Mouse (Mus musculus) embryo, embryonic 10.5 days (tissue): ENCODE results near the gene H2-M5.
"Not testable (repeated sequence)": the region's sequence is repeated elsewhere in the genome, so short reads cannot be mapped to it uniquely, and the experiment has no call there.

Experiments used
- DNase-seq: peaks from one replicate; pipeline ENCODE4 v3.0.0-alpha.2; 2015; ENCODE audit warnings: low spot score

H2-M5 gene

DNA sequence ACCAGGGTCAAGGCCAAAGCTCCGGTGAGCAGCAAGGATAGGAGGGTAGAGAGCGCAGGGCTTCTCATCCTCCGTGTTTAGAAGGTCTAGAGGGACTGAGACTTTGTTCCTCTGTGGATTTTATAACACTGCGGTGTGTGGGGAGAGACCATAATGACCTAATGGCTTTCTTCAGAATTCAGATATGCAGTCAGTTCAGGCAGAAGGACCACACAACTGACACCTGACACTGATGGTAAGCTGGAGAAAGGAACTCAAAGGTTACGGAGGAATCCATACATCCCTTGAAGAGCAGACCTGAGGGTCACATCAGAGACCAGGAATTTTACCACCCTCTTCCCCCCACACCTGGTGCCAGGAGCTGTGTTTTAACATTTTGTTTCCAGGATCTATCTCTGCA is at the start of gene H2-M5:
Gene H2-M5 (minus strand): TSS at position 101 of the 400 bp plus-strand sequence.
- DNase-seq = no peak

DNA sequence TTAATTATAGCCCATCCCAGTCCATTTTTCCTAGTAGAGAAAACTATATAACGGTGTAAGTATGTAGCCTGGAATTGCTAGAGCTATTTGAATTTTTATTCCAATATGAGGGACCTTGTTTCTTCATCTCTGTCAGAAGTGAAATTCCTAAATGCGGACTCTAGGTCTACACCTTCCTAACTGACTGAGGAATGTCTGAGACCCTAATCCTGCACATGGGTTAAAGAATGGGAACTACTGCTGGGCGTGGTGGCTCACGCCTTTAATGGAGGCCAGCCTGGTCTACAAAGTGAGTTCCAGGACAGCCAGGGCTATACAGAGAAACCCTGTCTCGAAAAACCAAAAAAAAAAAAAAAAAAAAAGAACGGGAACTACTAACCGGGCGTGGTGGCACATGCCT is 39.8 kb upstream of the H2-M5 start:
- DNase-seq = no peak

DNA sequence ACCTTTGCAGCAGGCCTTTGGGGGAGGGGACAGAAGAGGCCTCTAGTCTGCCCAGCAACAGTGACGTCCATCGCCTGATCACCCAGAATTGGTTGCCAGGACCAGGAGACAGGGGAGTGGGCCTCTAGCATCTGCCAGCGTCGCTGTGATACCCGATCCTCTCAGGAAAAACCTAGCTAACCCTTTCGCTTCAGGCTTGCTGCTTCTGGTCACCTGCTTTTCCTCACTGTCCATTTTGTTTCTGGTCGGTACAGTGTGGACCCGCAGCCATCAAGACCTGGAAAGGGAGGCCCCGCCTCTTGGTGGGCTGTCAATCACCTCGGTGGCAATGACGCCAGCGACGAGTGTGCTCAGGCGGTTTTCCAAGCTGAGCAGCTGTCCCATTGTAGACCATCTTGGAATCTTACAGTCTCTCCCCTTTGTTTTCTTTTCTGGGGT is 39.4 kb upstream of the H2-M5 start:
- DNase-seq = peak; percentile 99

DNA sequence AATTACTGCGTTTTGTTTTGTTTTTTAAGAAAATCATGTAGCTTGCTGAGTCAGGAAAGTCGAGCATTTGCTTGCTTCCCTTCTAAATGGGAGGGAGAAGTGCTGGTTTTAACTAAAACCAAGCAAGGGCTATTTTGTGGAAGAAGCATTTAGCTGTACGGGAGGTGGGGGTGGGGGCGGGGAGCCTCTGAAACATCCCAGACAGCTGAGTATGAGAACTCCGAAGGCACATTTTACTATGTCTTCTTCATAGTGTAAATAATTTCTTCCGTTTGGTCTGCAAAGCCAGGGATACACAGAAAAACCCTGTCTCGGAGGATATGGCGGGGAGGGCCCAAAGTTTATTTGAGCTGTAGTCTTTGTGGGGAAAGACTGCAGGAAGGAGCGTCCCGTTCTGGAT is 38.9 kb upstream of the H2-M5 start:
- DNase-seq = no peak

DNA sequence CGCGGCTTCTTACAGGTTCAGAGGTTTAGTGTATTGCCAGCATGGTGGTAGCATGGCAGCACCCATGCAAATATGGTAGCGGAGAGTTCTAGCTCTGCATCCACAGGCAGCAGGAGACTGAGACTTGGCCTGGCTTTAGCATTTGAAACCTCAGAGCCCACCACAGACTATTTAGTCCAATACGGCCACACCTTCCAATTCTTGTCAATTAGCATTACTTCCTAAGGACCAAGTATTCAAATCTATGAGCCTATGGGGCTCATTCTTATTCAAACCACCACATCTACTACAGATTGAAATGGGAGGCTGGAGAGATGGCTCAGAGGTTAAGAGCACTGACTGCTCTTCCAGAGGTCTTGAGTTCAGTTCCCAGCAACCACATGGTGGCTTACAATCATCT is 38.1 kb upstream of the H2-M5 start:
- DNase-seq = no peak

DNA sequence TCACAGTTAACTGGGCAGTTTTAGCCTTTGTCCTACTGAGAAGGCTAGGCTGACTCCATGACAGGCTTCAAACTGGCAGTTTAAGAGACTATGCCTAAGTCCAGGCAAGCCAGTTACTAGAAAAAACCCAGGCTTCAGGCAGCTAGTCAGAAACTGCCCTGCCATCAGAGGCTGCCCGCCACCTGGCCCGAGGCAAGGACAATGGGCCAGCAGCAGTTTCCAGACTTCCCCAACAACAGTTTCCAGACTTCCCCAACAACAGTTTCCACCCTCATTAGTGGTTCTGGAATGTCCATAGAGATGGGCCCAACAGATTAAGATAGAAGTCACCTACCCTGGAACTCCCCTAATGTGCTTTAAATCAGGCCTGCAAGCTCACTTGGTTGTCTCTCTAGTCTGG is 37.1 kb upstream of the H2-M5 start:
- DNase-seq = no peak

DNA sequence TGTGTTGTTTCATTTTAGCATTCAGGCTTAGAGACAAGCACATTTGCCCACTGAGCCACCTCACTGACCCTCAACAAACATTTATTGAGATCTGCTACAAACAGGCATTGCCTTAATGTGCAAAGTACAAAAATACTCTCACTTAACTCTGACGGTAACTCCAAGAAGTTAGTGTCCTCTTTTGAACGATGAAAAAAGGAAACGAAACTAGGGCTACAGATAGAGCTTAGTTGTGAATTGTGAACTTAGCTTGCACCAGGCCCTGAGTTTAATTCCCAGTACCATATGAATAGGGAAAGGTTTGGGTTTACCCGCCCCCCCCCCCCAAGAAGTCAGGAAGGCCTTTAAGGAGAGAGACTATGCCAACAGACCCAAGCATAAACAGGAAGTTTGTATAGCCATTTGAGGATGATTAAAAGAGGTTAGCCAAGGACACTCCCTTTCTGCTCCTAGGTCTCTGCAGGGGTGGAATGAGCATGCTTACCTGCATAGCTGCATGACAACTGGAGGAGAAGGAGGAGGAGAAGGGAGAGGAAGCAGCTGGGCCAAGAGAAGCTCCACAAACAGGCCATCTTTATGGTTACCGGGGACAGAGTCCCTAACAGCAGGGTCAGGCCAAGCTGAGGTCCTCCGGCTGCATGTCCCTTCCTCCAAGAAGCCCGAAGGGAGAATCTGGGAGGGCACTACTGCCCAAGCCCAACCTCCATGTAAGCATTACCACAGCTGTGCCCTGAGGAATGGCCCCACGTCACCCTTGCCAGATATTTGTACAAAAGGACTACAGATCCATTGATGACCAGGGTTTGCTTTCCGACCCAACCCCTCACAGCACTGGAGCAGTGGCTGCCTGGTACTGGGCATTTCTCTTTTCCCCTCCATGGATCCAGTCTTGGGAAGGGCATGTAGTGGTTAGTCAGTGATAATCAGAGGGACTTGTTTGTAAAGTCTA is 33.6 kb upstream of the H2-M5 start, which contains the start of gene Mog:
Gene Mog (minus strand): TSS at position 771 of the 949 bp plus-strand sequence.
- no peak for DNase-seq

DNA sequence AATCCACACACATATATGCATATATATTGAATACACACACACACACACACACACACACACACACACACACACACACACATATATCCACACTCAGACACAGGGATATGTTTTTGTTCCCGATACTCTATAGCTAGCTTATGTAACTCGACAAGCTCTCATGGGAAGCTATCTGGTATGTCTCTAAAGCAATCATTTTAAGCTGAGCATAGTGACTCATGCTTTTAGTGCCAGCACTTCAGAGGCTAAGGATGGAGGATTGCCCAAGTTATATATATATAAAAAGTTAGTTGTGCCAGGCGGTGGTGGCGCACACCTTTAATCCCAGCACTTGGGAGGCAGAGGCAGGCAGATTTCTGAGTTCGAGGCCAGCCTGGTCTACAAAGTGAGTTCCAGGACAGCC is 29.9 kb upstream of the H2-M5 start:
- not testable (repeated sequence) for DNase-seq

DNA sequence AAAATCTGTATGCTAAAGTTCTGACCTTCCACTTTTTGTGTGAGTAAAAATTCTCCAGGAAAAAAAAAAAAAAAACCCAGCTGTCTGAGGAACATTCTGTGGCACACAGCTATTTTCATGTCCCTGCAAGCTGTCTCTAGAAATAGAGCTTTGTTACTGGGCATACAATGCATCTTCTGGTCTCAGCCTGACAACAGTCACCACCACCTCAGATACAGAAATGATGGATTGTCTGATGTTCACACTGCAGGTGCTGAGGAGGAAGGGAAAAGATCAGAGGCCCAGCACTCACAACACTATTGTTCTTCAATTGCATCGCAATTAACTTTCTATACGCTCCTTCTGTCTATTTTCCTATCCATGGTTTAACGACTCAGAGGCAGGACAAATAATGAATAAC is 29.0 kb upstream of the H2-M5 start:
- DNase-seq = no peak

DNA sequence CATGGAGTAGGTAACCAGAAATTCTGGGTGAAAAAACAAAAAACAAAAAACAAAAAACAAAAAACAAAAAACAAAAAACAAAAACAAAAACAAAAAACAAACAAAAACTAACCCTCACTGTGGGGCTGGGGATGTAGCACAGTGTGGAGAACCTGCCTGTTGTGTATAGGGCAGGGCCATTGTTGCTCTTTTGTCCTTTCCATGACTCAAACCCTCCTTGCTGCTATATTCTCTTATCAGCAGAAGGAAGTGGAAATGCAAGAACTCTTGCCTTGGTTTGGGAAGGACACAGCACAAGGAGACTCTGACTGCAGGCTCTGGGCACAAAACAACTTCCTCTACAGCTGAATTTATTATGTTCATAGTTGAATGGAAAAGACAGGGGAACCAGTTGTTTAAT is 27.0 kb upstream of the H2-M5 start:
- no peak for DNase-seq

DNA sequence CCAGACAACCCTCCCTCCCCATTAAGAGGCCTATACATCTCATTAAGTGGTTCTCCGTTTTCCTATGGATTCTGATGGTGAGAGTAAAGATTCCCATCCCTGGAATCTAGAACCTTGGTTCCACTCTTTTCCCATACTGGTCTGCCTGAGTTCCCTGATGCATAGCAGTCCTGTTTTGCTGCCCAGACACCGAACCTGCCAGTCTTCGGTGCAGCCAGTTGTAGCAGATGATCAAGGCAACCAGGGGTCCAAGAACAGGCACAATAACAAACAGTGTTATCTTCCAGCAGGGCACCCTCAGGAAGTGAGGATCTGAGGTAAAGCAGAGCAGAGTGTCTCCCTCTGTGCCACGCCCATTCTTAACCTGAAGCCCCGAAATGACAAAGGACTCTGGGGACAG is 22.8 kb upstream of the H2-M5 start:
- DNase-seq = no peak

DNA sequence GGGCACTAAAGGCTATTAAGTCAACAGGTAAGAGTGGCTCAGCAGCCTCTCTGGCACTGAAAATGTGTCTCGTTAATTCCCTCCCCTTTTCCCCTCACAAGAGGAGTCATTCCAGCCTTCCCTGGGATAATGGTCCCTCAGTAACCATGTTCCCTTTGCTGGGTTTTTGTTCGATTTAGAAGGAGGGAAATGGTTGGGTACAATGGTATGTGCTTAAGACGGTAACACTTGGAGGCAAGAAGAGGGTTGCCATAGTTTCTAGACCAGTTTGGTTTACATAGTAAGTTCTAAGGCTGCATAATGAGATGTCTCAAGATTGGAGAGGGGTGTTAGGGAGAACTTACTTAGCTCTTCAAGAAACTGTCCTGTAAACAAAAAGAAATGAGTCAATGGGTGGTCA is 22.4 kb upstream of the H2-M5 start:
- DNase-seq = no peak

DNA sequence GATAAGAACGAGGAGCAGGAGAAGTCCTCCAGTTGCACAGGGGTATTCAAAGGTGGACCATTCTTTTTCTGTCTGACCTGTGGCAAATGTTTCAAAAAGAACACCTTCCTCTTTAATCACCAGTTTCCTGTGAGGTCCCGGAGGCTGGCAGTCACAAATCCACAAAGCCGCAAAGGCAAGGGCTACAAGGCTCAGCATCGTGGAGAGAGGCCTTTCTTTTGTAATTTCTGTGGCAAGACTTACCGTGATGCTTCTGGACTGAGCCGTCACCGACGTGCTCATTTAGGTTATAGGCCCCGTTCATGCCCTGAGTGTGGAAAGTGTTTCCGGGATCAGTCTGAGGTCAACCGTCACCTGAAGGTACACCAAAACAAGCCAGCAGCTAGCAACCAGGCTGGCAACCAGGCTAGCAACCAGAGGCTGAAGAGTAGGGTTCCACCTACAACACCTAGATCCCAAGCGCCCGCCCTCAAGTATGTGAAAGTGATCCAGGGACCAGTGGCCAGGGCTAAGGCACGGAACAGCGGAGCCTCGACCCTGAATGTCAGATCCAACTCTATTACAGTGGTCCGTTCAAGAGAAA is 20.2 kb upstream of the H2-M5 start:
- no peak for DNase-seq

DNA sequence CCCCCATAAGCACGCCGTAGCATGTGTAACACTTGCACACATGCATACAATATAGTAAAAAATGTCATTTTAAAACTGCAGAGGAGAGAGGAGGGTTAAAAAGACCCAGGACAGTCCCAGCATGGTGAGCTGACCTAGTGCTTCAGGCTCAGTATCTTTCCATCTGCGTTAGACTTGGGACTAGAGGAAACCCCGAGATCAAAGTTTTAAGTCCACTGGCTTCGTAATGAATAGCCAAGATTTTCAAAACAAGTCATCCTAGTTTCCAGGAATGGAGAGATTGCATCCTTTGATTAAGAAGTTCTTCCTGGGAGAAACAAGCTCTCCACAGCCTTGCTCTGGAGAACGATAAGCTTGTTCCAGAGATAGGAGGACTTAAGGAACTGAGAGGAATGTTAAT is 18.8 kb upstream of the H2-M5 start:
- no peak for DNase-seq

DNA sequence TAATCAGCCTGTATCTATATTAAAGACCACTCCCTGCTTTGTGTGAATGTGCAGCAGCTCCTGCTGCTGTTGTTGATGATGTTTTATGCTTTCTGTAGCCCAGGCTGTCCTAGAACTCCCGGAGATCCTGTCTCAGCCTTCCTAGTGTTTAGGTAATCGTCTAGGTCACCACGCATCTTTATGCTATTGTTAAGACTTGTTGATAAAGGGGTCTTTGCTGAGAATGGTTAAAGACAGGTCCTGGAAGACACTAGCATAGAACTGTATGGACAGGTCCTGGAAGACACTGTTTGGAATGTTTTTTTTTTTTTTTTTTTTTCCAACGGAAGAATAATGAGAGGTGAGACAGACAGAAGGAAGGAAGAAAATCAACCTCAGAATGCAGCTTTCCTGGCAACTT is 14.0 kb upstream of the H2-M5 start:
- peak; percentile 38 for DNase-seq

DNA sequence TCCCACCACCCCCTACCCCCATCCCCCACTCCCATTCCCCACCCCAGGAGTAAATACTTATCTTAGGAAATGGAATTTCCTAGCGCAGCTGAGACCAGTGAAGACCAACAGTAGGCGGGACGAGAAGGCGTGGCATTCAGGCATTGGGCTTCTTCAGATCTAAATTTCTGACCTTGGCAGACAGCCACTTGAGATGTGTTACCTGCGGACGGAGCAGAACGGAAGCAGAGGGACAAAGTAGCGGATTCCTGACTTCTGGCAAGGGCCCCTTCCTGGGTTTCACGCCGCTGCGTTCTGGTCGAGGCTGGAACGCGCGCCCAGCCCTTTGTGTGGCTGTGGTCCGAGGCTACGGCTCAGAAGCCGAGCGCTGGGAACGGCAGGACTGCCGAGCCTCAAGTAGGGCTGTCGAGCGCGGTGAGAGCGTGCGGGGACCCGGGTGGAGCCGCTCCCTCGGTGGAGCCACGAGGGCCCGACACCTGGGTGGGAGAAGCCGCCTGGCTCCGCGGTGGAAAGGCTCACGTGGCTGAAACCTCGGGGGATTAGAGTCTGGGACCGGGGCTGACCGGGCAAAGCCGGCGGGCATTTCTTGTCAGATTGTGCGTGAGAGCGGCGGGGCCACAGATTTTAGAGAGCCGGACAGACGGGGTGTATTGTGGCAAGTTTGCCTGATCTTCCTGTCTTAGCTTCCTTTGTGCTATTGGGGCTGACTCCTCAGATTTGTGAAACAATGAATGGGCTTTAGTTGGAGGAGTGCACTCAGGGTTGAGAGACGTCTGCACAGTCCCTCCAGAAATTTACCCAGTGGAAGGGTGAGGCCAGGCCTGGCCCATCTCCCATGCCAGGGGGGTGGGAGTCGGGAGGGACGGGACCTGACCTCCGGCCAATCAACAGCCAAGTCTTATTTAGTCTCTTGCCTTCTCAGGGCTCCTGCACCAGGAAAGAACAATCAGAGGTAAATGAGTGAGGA is 13.3 kb upstream of the H2-M5 start:
- peak; percentile 90 for DNase-seq

DNA sequence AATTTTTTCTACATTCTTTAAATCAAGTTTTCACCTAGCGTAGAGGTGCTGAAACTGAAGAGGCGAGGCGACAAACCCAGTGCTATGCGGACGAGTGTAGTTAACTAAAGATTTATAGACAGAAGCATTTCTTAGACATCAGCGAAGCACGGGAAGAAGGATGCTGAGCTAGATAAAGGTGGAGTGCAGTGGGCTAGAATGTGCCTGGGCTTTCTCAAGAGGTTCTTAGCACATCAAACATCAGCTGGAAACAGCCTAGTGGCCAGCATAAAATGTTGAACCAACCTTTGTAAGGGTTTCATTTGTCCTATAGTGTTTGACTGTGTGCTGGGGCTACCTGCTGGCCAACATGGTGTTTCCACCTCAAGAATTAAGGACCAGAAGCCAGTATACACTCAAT is 11.5 kb upstream of the H2-M5 start, which contains the start of gene Zfp57:
Gene Zfp57 (plus strand): TSS at position 301 of the 400 bp plus-strand sequence.
- no peak for DNase-seq

DNA sequence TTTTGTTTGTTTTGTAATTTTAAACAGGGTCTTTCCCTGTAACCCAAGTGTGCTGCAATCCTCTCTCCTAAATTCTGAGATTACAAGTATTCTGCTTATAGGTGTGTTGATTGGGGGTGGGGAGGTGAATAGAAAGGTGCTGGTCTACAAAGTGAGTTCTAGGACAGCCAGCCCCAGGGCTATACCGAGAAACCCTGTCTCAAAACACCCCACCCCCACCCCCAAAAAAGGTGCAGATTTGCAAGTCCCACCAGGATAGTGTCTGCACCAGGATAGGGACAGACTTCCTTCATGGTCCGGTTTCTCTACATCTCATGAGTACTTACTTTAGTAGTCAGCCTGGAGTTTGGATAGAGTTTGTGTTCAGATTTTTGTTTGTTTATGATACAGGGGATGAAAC is 9.1 kb upstream of the H2-M5 start:
- DNase-seq = no peak

DNA sequence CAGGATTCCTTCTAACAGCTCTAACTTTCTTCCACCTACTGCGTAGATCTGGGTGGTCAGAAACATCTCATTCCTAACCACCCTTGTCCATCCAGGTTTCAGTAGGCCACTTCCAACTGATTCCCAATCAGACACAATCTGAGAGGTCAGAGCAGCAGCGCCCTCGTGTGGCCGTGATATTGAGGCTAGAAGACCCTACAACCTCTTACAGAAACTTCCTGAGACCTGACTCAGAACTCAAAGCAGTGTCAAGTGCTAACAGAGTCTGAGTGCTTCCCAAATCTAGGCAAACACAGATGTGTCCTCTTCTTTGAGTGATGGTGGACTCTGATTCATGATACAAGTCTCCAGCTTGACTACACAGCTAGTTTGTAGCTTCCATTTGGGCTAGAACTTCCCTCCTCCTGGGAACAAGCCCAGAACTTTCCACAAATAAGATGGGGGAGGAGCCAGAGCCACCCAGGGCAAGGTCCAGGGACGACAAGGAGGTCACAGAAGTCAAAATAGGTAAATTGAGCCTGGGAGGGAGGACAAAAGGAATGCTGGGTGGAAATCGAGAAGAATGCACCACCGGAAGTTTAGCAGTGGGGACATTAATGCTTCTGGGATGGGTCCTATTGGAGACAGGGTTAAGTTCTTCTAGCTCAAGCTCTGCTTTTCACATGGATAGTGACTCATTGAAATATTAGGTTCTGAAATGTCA is 7.8 kb upstream of the H2-M5 start:
- DNase-seq = peak; percentile 93

DNA sequence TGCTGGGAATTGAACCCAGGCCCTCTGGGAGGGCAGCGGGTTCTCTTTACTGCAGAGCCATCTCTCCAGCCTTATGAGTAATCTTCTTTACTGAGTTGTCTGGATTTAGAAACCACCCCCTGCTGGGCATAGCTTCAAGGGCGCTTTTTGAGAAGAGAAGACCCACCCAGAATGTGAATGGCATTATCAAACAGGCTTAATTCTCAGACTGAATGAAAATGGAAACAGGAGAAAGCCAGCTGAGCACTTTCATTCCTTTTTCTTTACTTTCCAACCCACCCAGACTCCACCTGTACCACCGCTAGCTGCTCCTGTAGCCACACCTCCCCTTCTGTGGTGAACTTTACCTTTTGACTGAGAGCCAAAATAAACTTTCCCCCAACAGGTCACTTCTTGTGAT is 6.1 kb upstream of the H2-M5 start:
- DNase-seq = no peak

DNA sequence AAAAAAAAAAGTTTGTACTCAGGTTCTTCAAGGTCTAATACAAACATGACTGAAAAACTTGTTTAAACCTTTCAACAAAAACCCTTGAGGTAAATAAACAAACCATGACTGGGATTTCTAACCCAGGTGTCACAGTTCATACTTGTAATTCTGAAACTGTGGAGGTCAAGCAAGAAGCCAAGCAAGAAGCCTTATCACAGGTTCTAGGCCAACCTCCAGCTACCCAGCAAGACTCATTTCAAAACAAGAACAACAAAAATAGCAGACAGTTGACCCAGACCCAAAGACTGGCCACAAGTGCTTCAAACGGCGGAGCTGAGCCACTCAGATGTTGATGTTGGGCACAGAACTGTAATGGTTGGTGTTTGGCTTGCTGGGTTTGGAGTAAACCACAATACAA is 5.2 kb upstream of the H2-M5 start:
- DNase-seq = no peak
